Mouse (Mus musculus) neural tube, embryonic 10.5 days (tissue): ENCODE results near the gene Rusc1.

ENCODE experiments used
- DNase-seq: peaks from one replicate; pipeline ENCODE4 v3.0.0-alpha.2; 2017; ENCODE audit warnings: low spot score; ENCODE audit errors: extremely low spot score

Rusc1 gene

GRCm38 (mm10) chr3:89093175-89093574 is at the start of gene Rusc1:
Gene Rusc1, minus strand, starts transcription at chr3:89093311.
- DNase-seq = peak; percentile 74

DNA sequence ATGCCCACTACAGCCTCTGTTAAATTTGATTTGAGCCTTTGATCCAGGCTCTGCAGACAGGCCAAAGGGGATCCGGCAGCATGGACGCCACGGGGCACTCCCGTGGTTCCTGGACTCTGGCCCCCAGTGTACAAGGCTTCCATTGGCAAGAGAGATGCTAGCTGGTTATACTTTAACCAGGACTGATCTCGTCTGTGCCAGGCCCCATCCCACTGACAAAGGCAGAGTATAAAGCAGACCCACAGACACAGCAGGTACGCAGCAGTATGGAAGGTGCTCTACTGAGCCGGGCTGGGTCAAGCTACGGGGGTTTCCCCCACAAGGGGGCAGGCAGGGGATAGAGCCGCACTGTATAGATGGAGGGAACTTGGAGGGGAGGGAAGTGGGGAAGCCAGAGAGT is 43.3 kb upstream of the Rusc1 start:
- DNase-seq = no peak

- no peak for DNase-seq
These were observed 42.8 kb upstream of the Rusc1 start, which contains the start of gene Pklr for GRCm38 (mm10) chr3:89135958-89136357. Gene Pklr, plus strand, starts transcription at chr3:89136142.

DNA sequence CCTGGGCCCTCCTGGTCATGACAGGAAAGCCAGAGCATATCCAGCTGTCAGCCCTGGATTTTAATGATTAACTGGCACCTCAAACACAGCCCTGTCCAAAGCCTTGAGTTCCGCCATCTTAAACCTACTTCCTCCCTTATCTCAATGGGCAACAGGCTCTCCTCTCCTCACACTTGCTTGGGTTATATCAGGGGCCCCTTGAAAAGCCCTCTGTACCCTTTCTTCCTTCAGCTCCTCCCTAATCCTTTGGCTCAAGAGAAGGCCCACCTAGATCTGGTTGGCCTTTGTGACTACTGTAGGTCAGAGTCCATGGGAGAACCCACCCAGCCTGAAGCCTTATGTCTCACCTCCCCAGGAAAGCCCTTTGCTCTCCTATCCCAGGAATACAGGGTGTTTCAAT is 40.6 kb upstream of the Rusc1 start:
- DNase-seq = no peak

DNA sequence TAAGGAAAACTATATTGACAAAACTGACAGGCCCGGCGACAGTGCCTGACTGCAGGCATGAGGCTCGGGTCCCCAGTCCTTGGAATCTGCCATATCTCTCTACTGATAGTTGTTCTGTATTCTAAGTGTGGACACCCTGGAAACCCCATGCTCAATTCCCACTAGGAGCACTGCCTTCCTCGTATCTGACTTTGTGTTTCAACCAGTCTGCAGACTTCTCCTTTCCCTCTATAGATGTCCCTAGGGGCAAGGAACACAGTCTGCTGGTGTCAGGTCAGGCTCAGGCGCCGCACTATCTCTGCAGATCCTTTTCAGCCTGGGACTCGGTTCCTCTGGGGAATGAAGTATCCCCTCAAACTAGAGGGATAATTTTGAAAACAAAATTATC is 39.9 kb upstream of the Rusc1 start:
- DNase-seq = no peak

GRCm38 (mm10) chr3:89132285-89133062 is 39.4 kb upstream of the Rusc1 start:
- peak; percentile 43 for DNase-seq

DNA sequence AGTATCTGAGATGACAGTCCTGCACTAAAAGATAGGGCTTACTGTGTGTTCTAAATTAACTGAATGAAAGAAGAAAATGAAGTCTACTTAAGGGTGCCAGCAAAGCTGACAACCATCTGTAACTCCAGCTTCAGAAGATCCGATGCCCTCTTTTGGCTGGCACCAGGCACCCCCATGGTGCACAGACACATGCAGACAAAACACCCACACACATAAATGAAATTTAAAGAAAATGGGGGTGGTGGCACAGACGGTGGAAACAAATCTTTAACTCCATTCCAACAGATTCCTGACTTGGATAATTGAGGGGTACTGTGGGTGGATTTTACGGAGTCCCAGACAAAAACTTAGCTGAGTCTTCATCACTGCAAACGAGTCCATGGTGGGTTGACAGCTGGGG is 38.7 kb upstream of the Rusc1 start:
- no peak for DNase-seq

DNA sequence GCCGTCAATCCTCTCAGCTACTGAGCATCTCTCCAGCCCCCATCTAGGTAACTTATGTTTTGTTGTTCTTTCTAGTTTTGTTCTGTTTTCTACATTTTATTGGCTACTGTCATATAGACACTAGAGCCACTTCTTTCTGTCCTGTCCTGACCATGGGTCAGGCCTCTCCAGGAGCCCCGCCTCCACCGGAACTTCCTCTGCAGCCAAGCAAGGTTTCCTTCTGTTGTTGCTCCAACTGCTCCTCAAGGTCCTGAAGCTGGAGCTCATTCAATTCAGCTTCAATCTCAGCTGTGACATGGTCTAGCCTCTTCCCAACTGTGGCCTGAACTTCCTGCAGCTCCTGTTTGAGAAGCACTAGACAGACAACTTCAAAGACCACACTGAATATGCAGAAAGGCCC is 36.8 kb upstream of the Rusc1 start:
- DNase-seq = no peak

- DNase-seq = no peak
These were observed 32.9 kb upstream of the Rusc1 start for GRCm38 (mm10) chr3:89125981-89126380.

GRCm38 (mm10) chr3:89124241-89124640 is 31.1 kb upstream of the Rusc1 start:
- DNase-seq = no peak

GRCm38 (mm10) chr3:89123313-89123712 is 30.2 kb upstream of the Rusc1 start:
- no peak for DNase-seq

- no peak for DNase-seq
These were observed 22.4 kb upstream of the Rusc1 start for GRCm38 (mm10) chr3:89115522-89115921.

GRCm38 (mm10) chr3:89113058-89113457 is 19.9 kb upstream of the Rusc1 start:
- DNase-seq = no peak

DNA sequence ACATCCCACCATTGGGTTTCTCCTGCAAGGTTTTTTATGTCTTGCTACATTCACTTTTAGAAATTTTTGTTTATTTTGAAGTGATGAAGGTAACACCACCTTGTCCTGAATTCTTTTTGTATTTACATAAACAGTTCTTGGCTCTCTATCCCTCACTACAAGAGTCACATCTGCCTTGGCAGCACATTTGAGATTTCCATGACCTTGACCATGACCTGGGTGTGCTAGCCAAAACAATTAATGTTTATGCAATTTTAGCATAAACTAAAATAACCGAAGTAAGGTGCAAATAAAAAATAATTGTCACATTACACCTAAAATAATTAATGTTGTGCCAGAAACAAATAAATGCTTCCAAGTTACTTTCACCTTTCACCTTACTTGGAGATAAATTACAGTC is 15.0 kb upstream of the Rusc1 start:
- DNase-seq = no peak

GRCm38 (mm10) chr3:89107545-89107944 is 14.4 kb upstream of the Rusc1 start:
- DNase-seq = no peak

- DNase-seq = no peak
These were observed 13.8 kb upstream of the Rusc1 start for GRCm38 (mm10) chr3:89106881-89107280.

- no peak for DNase-seq
These were observed 10.1 kb upstream of the Rusc1 start for GRCm38 (mm10) chr3:89103291-89103595.

GRCm38 (mm10) chr3:89102495-89103290 is 9.6 kb upstream of the Rusc1 start:
- no peak for DNase-seq

- peak; percentile 86 for DNase-seq
These were observed 8.8 kb upstream of the Rusc1 start, which contains the start of gene Fdps for GRCm38 (mm10) chr3:89101812-89102494. Gene Fdps, minus strand, starts transcription at chr3:89101959.

GRCm38 (mm10) chr3:89101459-89101811 is 8.3 kb upstream of the Rusc1 start:
- DNase-seq = no peak

DNA sequence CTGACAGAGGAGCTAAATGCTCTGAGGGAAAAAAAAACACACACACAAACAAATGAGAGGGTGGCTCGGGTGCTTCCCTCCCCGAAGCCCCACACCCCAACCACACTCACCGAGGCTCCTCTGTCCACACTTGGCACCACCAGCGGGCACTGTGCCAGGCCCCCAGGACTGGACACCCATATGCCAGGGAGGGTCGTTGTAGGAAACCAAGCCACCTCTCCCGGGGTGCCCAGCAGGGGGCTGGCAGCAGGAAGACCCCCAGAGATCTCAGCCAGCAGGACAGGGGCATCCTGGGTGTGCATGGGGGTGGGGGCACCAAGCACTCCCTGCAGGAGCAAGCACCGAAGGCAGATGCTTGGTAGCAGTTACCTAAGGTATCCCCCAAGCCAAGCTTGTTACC is 7.7 kb upstream of the Rusc1 start, which contains the start of gene Gm43738:
Gene Gm43738, minus strand, starts transcription at position 289 of the 400 bp plus-strand sequence.
- no peak for DNase-seq

- no peak for DNase-seq
These were observed 910 bp upstream of the Rusc1 start for GRCm38 (mm10) chr3:89094021-89094420.
